Mouse (Mus musculus): ENCODE data around the gene Krt6b. TPM values are rescaled to one million over a fixed set of nuclear protein-coding genes. Genes with fewer than 3 reads are reported as not detected.
A peak's percentile ranks its signal among the peaks of the same experiment; 100 is the strongest.

The Krt6b gene
- total and polyA plus RNA-seq, 3 experiments: not detected

DNA sequence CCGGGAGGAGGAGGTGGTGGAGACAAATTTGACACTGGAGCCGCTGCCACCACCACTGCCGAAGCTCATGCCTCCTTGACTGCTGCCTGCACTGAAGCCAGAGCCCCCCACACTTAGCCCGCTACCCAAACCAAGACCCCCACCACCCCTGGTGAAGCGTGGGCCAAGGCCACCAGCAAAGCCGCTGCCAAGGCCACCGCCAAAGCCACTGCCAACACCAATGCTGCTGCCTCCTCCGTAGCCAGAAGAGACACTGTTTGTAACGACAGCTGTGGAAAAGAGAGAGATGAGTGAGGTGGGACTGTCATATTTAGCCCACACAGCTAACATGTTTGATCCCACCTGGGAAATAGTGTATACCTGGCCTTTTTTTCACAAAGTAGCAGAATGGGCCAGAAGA is 27.4 kb upstream of the Krt6b start:
- DNase-seq (ENCODE audit: low read depth, low spot score): no peak
- no peaks in the 10 kb centered on the region for H3K9me3 ChIP-seq (replicated peaks; ENCODE audit: insufficient read depth, low read length)

DNA sequence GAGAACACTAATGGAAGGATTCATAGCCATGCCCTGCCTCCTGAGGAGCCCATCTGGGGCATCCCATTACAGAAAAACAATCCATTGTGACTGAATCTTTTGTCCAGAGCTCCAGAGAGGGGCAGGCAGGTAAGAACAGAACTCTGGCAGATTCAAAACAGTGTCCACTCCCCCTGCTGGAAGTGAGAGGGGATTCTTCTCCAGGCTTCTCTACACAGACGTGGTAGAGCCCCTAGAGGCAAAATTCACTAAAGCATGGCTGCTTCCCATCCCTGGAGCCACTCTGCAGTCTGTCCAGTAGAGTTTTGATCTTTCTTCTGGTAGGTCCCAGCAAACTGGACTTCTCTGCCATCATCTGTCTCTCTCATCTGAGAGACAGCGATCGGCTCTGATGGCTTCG is 24.0 kb upstream of the Krt6b start:
- TF ChIP-seq HCFC1 (IDR thresholded peaks at IDR 0.05; ENCODE audit: low read depth, low read length) (no peak), CHD1 (IDR thresholded peaks at IDR 0.05; ENCODE audit: low read depth, low read length) (no peak), CTCF (IDR thresholded peaks at IDR 0.05 in 2 of 3, conservative IDR thresholded peaks at IDR 0.05 in 1 of 3; ENCODE audit: control insufficient read depth in 1 of 3, insufficient read depth in 1 of 3, low read depth in 2 of 3, low read length in 3 of 3, poor library complexity in 1 of 3, severe bottlenecking in 1 of 3) (peak in 1 of 3 experiments; percentile 8; a peak in 1 of 6 replicates), ZMIZ1 (IDR thresholded peaks at IDR 0.05; ENCODE audit: low read depth, low read length) (no peak)

More for the DNA sequence above, 27.4 kb upstream of the Krt6b start:
- H3K27ac ChIP-seq (ENCODE audit: control insufficient read depth, low read depth, low read length): no peak overlapping the region
- TF ChIP-seq TCF12 (IDR thresholded peaks at IDR 0.05; ENCODE audit: low read depth, low read length): no peak
- no peak for TF ChIP-seq GATA1 (IDR thresholded peaks at IDR 0.05; ENCODE audit: low read depth, low read length)
- TF ChIP-seq POLR2AphosphoS5 (IDR thresholded peaks at IDR 0.05; ENCODE audit: borderline replicate concordance, low read depth, low read length): no peak
- TF ChIP-seq POLR2A (IDR thresholded peaks at IDR 0.05; ENCODE audit: control insufficient read depth in 1 of 2, insufficient read depth in 1 of 2, low read depth in 1 of 2, low read length in 2 of 2, poor library complexity in 1 of 2): no peak
- no peak for TF ChIP-seq TBP (IDR thresholded peaks at IDR 0.05; ENCODE audit: low read depth, low read length)
- TF ChIP-seq MAFK (IDR thresholded peaks at IDR 0.05; ENCODE audit: borderline replicate concordance, low read depth, low read length): no peak
- TF ChIP-seq EP300 (IDR thresholded peaks at IDR 0.05; ENCODE audit: low read depth in 1 of 2, low read length in 2 of 2): no peak
- TF ChIP-seq CHD2 (IDR thresholded peaks at IDR 0.05; ENCODE audit: low read length): no peak
- TF ChIP-seq ZKSCAN1 (IDR thresholded peaks at IDR 0.05; ENCODE audit: low read depth, low read length): no peak
- no peak for TF ChIP-seq RAD21 (IDR thresholded peaks at IDR 0.05; ENCODE audit: low read depth, low read length)
- TF ChIP-seq MAZ (IDR thresholded peaks at IDR 0.05; ENCODE audit: low read depth, low read length): no peak
- no peak for TF ChIP-seq KAT2A (conservative IDR thresholded peaks at IDR 0.05; ENCODE audit: low read depth, low read length)
- TF ChIP-seq JUND (IDR thresholded peaks at IDR 0.05; ENCODE audit: low read depth, low read length): no peak
- TF ChIP-seq MYB (IDR thresholded peaks at IDR 0.05; ENCODE audit: low read depth, low read length): no peak
- TF ChIP-seq MEF2A (IDR thresholded peaks at IDR 0.05; ENCODE audit: extremely low read depth, insufficient replicate concordance, low read depth, low read length, poor library complexity, severe bottlenecking): no peak
- TF ChIP-seq ZMIZ1 (IDR thresholded peaks at IDR 0.05; ENCODE audit: low read depth, low read length): no peak
- no peak for TF ChIP-seq CTCF (IDR thresholded peaks at IDR 0.05 in 2 of 3, conservative IDR thresholded peaks at IDR 0.05 in 1 of 3; ENCODE audit: control insufficient read depth in 1 of 3, insufficient read depth in 1 of 3, low read depth in 2 of 3, low read length in 3 of 3, poor library complexity in 1 of 3, severe bottlenecking in 1 of 3)
- H3K79me2 ChIP-seq (ENCODE audit: control insufficient read depth, insufficient read depth, low read length, poor library complexity): no peaks in the 10 kb centered on the region
- no peak overlapping the region for H3K9ac ChIP-seq (ENCODE audit: control insufficient read depth, low read depth, low read length, poor library complexity, severe bottlenecking)
- no peaks in the 10 kb centered on the region for H3K27me3 ChIP-seq (ENCODE audit: control insufficient read depth in 1 of 2, insufficient read depth in 2 of 2, low read length in 2 of 2)
- H3K4me1 ChIP-seq (ENCODE audit: control insufficient read depth in 1 of 2, insufficient read depth in 2 of 2, low read length in 2 of 2): no peaks in the 10 kb centered on the region
- no peaks in the 10 kb centered on the region for H3K36me3 ChIP-seq (ENCODE audit: control insufficient read depth in 1 of 2, insufficient read depth in 2 of 2, low read length in 2 of 2)
- H3K4me3 ChIP-seq (ENCODE audit: control insufficient read depth in 1 of 2, insufficient read depth in 1 of 2, low read depth in 2 of 2, low read length in 2 of 2): no peak overlapping the region

More for the DNA sequence above, 24.0 kb upstream of the Krt6b start:
- Histone ChIP-seq H3K4me3 (ENCODE audit: control insufficient read depth in 1 of 2, insufficient read depth in 1 of 2, low read depth in 2 of 2, low read length in 2 of 2) (no peak overlapping the region), H3K9me3 (replicated peaks; ENCODE audit: insufficient read depth, low read length) (no peaks in the 10 kb centered on the region), H3K27me3 (ENCODE audit: control insufficient read depth in 1 of 2, insufficient read depth in 2 of 2, low read length in 2 of 2) (no peaks in the 10 kb centered on the region), H3K79me2 (ENCODE audit: control insufficient read depth, insufficient read depth, low read length, poor library complexity) (no peaks in the 10 kb centered on the region), H3K9ac (ENCODE audit: control insufficient read depth, low read depth, low read length, poor library complexity, severe bottlenecking) (no peak overlapping the region), H3K36me3 (ENCODE audit: control insufficient read depth in 1 of 2, insufficient read depth in 2 of 2, low read length in 2 of 2) (no peaks in the 10 kb centered on the region), H3K4me1 (ENCODE audit: control insufficient read depth in 1 of 2, insufficient read depth in 2 of 2, low read length in 2 of 2) (no peaks in the 10 kb centered on the region), H3K27ac (ENCODE audit: control insufficient read depth, low read depth, low read length) (no peak overlapping the region)
- no peak for DNase-seq (ENCODE audit: low read depth, low spot score)
